Mouse (Mus musculus): ENCODE data around the gene Hsph1. TPM values are rescaled to one million over a fixed set of nuclear protein-coding genes. Genes with fewer than 3 reads are reported as not detected.

The Hsph1 gene
- polyA plus RNA-seq, 1 experiment from 2014 or later: 97.7 TPM

GRCm38 (mm10) chr5:149661428-149661827, 25.3 kb upstream of the Hsph1 start:
- H3K4me3 ChIP-seq (ENCODE audit: low read length): no peak overlapping the region
- H3K27ac ChIP-seq (ENCODE audit: low read depth, low read length): no peak overlapping the region
- H3K9ac ChIP-seq (ENCODE audit: low read depth, low read length): no peak overlapping the region
- no peaks in the 10 kb centered on the region for H3K9me3 ChIP-seq (ENCODE audit: control insufficient read depth, low read length)
- 86% methylated on average over 6 of the region's 6 CpGs for WGBS
- no peaks in the 10 kb centered on the region for H3K27me3 ChIP-seq (replicated peaks; ENCODE audit: control insufficient read depth, insufficient read depth, low read length)
- H3K4me1 ChIP-seq (ENCODE audit: control insufficient read depth, insufficient read depth, low read depth, low read length): no peaks in the 10 kb centered on the region
- ATAC-seq: no peak
- no peaks in the 10 kb centered on the region for H3K36me3 ChIP-seq (ENCODE audit: control insufficient read depth, insufficient read depth, low read length)
- no peak overlapping the region for H3K4me2 ChIP-seq (ENCODE audit: low read length)

DNA sequence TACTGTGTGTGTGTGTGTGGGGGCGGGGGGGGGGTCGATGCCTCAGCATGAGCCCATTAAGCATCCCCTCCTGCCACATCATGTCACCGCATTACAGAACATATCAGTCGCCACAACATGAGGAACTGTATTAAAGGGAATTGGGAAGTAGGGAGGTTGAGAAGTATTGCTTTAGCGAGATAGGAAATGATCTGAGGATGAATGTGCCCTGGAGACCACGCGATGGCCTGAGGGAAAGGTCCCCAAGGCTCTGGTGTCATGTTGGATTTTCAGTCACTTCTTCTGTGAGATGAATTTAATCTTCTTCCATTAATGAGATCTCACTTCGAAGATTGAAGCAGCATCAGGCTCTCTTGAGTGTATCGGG, 23.2 kb upstream of the Hsph1 start:
- Histone ChIP-seq H3K27ac (ENCODE audit: low read depth, low read length) (no peak overlapping the region), H3K36me3 (ENCODE audit: control insufficient read depth, insufficient read depth, low read length) (no peaks in the 10 kb centered on the region), H3K4me2 (ENCODE audit: low read length) (no peak overlapping the region), H3K9ac (ENCODE audit: low read depth, low read length) (no peak overlapping the region), H3K9me3 (ENCODE audit: control insufficient read depth, low read length) (no peaks in the 10 kb centered on the region), H3K4me1 (ENCODE audit: control insufficient read depth, insufficient read depth, low read depth, low read length) (no peaks in the 10 kb centered on the region), H3K4me3 (ENCODE audit: low read length) (no peak overlapping the region), H3K27me3 (replicated peaks; ENCODE audit: control insufficient read depth, insufficient read depth, low read length) (no peaks in the 10 kb centered on the region)
- no peak for ATAC-seq
- 52% methylated on average over 8 of the region's 9 CpGs for WGBS

GRCm38 (mm10) chr5:149658741-149659413, 22.7 kb upstream of the Hsph1 start:
- ATAC-seq: no peak
- WGBS: 60% methylated on average over 9 of the region's 9 CpGs

GRCm38 (mm10) chr5:149658022-149658421, 21.8 kb upstream of the Hsph1 start:
- H3K27me3 ChIP-seq (replicated peaks; ENCODE audit: control insufficient read depth, insufficient read depth, low read length): no peaks in the 10 kb centered on the region
- no peaks in the 10 kb centered on the region for H3K9me3 ChIP-seq (ENCODE audit: control insufficient read depth, low read length)
- ATAC-seq: no peak
- H3K9ac ChIP-seq (ENCODE audit: low read depth, low read length): no peak overlapping the region
- H3K4me1 ChIP-seq (ENCODE audit: control insufficient read depth, insufficient read depth, low read depth, low read length): no peaks in the 10 kb centered on the region
- H3K4me2 ChIP-seq (ENCODE audit: low read length): no peak overlapping the region
- H3K36me3 ChIP-seq (ENCODE audit: control insufficient read depth, insufficient read depth, low read length): no peaks in the 10 kb centered on the region
- H3K4me3 ChIP-seq (ENCODE audit: low read length): no peak overlapping the region
- WGBS: 54% methylated on average over 3 of the region's 3 CpGs
- H3K27ac ChIP-seq (ENCODE audit: low read depth, low read length): no peak overlapping the region

More at GRCm38 (mm10) chr5:149658741-149659413, 22.7 kb upstream of the Hsph1 start:
- Histone ChIP-seq H3K4me3 (ENCODE audit: low read length) (no peak overlapping the region), H3K9me3 (ENCODE audit: control insufficient read depth, low read length) (no peaks in the 10 kb centered on the region), H3K9ac (ENCODE audit: low read depth, low read length) (no peak overlapping the region), H3K36me3 (ENCODE audit: control insufficient read depth, insufficient read depth, low read length) (no peaks in the 10 kb centered on the region), H3K27ac (ENCODE audit: low read depth, low read length) (no peak overlapping the region), H3K27me3 (replicated peaks; ENCODE audit: control insufficient read depth, insufficient read depth, low read length) (no peaks in the 10 kb centered on the region), H3K4me2 (ENCODE audit: low read length) (no peak overlapping the region), H3K4me1 (ENCODE audit: control insufficient read depth, insufficient read depth, low read depth, low read length) (no peaks in the 10 kb centered on the region)

- no peak overlapping the region for H3K4me2 ChIP-seq (ENCODE audit: low read length)
- no peaks in the 10 kb centered on the region for H3K4me1 ChIP-seq (ENCODE audit: control insufficient read depth, insufficient read depth, low read depth, low read length)
- no peak overlapping the region for H3K4me3 ChIP-seq (ENCODE audit: low read length)
- H3K9ac ChIP-seq (ENCODE audit: low read depth, low read length): no peak overlapping the region
- no peaks in the 10 kb centered on the region for H3K9me3 ChIP-seq (ENCODE audit: control insufficient read depth, low read length)
- no peaks in the 10 kb centered on the region for H3K36me3 ChIP-seq (ENCODE audit: control insufficient read depth, insufficient read depth, low read length)
- H3K27ac ChIP-seq (ENCODE audit: low read depth, low read length): no peak overlapping the region
- WGBS: 83% methylated on average over 9 of the region's 9 CpGs
- ATAC-seq: no peak
- H3K27me3 ChIP-seq (replicated peaks; ENCODE audit: control insufficient read depth, insufficient read depth, low read length): no peaks in the 10 kb centered on the region
These were observed 19.5 kb upstream of the Hsph1 start for GRCm38 (mm10) chr5:149655636-149656035.

DNA sequence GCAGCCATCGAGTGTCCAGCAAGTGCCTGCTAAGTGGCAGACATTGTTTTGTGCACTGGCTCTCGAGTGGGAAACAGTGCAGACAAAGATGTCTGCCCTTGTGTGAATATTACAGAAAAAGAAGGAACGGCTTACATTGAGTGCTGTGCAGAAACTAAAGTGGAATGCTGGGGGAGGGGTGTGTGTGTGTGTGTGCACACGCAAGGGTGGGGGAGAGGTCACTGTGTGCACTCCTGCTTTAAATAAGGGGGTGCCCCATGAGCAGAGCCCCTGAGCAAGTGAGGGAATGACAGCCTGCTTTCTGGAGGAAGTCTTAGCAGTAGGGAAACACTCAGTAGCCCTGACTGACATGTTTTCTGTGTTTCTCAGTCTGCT, 14.0 kb upstream of the Hsph1 start:
- Histone ChIP-seq H3K27me3 (replicated peaks; ENCODE audit: control insufficient read depth, insufficient read depth, low read length) (no peaks in the 10 kb centered on the region), H3K9ac (ENCODE audit: low read depth, low read length) (no peak overlapping the region), H3K27ac (ENCODE audit: low read depth, low read length) (no peak overlapping the region), H3K9me3 (ENCODE audit: control insufficient read depth, low read length) (no peaks in the 10 kb centered on the region), H3K36me3 (ENCODE audit: control insufficient read depth, insufficient read depth, low read length) (no peaks in the 10 kb centered on the region), H3K4me2 (ENCODE audit: low read length) (no peak overlapping the region), H3K4me1 (ENCODE audit: control insufficient read depth, insufficient read depth, low read depth, low read length) (peaks cover 2% of the 10 kb centered on the region; the same call in 1 of the 2 replicates), H3K4me3 (ENCODE audit: low read length) (no peak overlapping the region)
- ATAC-seq: no peak
- 59% methylated on average over 4 of the region's 4 CpGs for WGBS

DNA sequence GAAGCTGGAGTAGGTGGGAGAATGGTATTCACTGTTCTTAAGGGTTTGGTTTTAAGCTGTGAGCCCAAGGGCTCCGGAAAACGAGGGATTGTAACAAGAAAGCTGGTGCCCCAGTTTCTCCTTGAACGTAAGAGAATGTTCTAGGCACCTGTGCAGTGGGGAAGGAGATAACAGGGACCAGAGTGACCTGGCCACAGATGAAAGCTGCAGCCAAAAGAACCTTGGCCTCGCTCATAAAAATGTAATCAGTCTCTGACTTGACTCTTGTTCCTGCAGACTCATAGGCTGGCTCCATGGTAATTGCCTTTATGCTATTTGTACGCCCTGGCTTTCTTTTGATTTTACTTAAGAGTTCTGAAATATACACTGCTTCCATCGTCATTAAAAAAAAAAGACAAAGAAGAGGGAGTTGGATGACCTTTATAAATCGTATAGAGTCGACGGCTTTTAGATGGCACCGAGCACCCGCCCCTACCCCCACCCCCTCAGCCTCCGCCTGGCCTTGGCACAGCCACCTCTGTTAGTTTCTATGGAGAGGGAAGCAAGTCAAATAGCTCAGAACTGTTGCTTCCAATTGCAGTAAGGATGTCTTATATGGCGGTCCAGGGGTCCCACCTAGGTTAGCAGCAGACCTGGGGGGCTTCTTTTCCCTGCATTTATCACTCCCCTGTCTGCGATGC, 13.5 kb upstream of the Hsph1 start:
- Histone ChIP-seq H3K27ac (ENCODE audit: low read depth, low read length) (no peak overlapping the region), H3K27me3 (replicated peaks; ENCODE audit: control insufficient read depth, insufficient read depth, low read length) (no peaks in the 10 kb centered on the region), H3K36me3 (ENCODE audit: control insufficient read depth, insufficient read depth, low read length) (no peaks in the 10 kb centered on the region), H3K4me3 (ENCODE audit: low read length) (no peak overlapping the region), H3K9ac (ENCODE audit: low read depth, low read length) (no peak overlapping the region), H3K4me2 (ENCODE audit: low read length) (no peak overlapping the region), H3K9me3 (ENCODE audit: control insufficient read depth, low read length) (no peaks in the 10 kb centered on the region), H3K4me1 (ENCODE audit: control insufficient read depth, insufficient read depth, low read depth, low read length) (peaks cover 2% of the 10 kb centered on the region; the same call in 1 of the 2 replicates)
- WGBS: 72% methylated on average over 14 of the region's 14 CpGs
- ATAC-seq: no peak

DNA sequence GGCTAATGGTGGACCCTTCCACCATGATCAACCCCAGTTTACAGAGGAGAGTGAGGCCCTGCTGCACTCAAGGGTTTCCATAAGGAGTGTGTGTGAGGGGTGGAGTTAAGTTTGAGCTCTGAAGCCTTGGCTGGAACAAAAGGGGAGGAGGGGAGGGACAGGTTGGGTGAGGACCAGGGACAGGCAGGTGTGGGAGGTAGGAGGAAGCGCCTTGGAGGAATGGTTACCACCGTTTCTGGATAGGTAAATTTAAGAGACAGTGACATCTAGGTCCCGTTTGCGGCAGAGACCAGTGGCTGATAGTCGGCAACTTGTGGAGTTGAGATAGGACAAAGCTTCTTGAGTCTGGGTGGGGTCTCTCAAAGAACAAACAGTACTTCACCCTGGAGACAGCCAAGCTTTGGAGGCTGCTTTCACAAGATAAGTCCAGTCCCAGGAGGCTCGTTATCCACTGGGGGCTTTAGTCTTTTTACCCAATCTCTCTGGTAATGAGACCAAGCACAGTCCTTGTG, 12.8 kb upstream of the Hsph1 start:
- H3K9ac ChIP-seq (ENCODE audit: low read depth, low read length): no peak overlapping the region
- no peaks in the 10 kb centered on the region for H3K9me3 ChIP-seq (ENCODE audit: control insufficient read depth, low read length)
- no peak overlapping the region for H3K27ac ChIP-seq (ENCODE audit: low read depth, low read length)
- H3K4me2 ChIP-seq (ENCODE audit: low read length): no peak overlapping the region
- peaks cover 2% of the 10 kb centered on the region; the same call in 1 of the 2 replicates for H3K4me1 ChIP-seq (ENCODE audit: control insufficient read depth, insufficient read depth, low read depth, low read length)
- WGBS: 82% methylated on average over 6 of the region's 6 CpGs
- H3K4me3 ChIP-seq (ENCODE audit: low read length): no peak overlapping the region
- no peaks in the 10 kb centered on the region for H3K27me3 ChIP-seq (replicated peaks; ENCODE audit: control insufficient read depth, insufficient read depth, low read length)
- H3K36me3 ChIP-seq (ENCODE audit: control insufficient read depth, insufficient read depth, low read length): no peaks in the 10 kb centered on the region
- ATAC-seq: no peak

DNA sequence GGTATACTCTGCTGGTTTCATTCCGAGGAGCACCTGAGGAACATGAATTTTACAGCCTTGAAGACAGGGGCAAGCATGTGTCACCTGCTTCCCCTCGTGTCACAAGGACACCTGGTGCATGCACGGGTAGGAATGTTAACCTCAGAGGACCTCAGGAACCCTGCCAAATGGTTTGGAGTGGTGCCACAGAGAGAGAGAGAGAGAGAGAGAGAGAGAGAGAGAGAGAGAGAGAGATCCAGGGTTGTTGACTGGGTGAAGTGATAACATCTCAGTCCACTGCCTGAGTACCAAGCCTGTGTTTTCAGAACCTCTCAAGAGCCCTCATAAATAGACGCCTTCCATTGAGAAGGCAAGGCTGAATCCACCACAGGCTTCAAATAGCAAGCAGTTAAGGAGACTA, 12.0 kb upstream of the Hsph1 start:
- Histone ChIP-seq H3K27ac (ENCODE audit: low read depth, low read length) (no peak overlapping the region), H3K36me3 (ENCODE audit: control insufficient read depth, insufficient read depth, low read length) (no peaks in the 10 kb centered on the region)

More for the DNA sequence above, 12.0 kb upstream of the Hsph1 start:
- Histone ChIP-seq H3K4me3 (ENCODE audit: low read length) (no peak overlapping the region), H3K9me3 (ENCODE audit: control insufficient read depth, low read length) (no peaks in the 10 kb centered on the region), H3K4me2 (ENCODE audit: low read length) (no peak overlapping the region), H3K9ac (ENCODE audit: low read depth, low read length) (no peak overlapping the region), H3K4me1 (ENCODE audit: control insufficient read depth, insufficient read depth, low read depth, low read length) (peaks cover 2% of the 10 kb centered on the region; the same call in 1 of the 2 replicates), H3K27me3 (replicated peaks; ENCODE audit: control insufficient read depth, insufficient read depth, low read length) (no peaks in the 10 kb centered on the region)
- no peak for ATAC-seq
- 56% methylated on average over 4 of the region's 4 CpGs for WGBS
